Mouse (Mus musculus) urinary bladder, adult 2 months (tissue): ENCODE results near the gene Rell1. TPM values are rescaled to one million over a fixed set of nuclear protein-coding genes. Genes with fewer than 3 reads are reported as not detected.
"Not testable (repeated sequence)": the region's sequence is repeated elsewhere in the genome, so short reads cannot be mapped to it uniquely, and the experiment has no call there.

Source experiments
- DNase-seq: peaks from one replicate; pipeline ENCODE4 v3.0.0; 2022; ENCODE audit warnings: low spot score
- polyA plus RNA-seq: library from polyadenylated mRNA; depleted of rRNA; stranded (reverse); fragments of >200 nt; gene quantifications from 2 replicates; pipeline ENCODE4 v1.2.3, GENCODE M21; 2012; rRNA removed

Rell1 gene
- polyA plus RNA-seq, 1 experiment: 21.4 TPM

DNA sequence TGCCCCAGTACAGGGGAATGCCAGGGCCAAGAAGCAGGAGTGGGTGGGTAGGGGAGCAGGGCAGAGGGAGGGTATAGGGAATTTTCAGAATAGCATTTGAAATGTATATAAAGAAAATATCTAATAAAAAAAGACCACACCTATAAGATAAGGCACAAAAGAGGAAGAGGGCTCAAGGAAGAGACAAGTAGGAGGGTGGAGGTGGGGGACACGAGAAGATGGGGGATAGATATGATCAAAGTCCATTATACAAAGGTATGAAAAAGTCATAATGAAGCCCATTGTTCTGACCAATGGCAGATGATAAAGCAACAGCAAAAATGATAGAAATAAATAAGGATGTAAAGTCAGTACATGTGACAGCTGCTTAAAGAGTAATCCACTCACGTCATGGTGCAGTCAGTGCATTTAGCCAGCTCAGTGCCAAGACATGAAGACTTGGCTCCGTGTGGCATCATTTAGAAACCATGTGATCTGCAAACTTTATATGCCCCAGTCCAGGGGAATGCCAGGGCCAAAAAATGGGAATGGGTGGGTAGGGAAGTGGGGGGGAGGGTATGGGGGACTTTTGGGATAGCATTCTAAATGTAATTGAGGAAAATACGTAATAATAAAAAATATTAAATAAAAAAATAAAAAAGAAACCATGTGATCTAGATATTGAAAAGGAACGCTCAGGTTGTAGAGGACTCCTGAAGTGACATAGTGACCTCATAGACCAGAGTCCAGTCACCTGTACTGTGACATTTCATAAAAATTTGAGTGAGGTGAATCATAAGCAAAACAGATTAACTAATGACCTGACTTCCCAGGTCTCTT is 71.5 kb downstream of the Rell1 start:
- DNase-seq: not testable (repeated sequence)

DNA sequence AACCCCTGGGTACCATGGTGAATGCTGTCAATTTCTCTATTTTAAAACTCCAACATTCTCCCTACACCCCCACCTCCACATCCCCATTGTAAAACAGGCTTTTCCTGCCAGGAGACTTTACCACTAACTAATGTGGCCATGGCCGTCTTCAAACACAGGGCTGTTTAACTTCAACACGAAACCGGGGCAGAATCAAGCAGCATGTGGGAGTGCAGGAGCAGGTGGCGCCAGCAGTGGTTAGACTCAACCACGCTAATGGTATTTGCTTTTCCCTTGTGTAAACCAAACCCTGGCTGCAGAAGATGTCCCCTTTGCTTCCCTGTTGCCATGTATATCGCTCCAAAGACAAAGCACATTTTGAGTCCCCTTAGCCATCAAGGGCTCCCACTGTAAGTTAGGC is 76.8 kb downstream of the Rell1 start:
- no peak for DNase-seq

- DNase-seq: no peak
These were observed 77.5 kb downstream of the Rell1 start for GRCm38 (mm10) chr5:63891241-63891640.

DNA sequence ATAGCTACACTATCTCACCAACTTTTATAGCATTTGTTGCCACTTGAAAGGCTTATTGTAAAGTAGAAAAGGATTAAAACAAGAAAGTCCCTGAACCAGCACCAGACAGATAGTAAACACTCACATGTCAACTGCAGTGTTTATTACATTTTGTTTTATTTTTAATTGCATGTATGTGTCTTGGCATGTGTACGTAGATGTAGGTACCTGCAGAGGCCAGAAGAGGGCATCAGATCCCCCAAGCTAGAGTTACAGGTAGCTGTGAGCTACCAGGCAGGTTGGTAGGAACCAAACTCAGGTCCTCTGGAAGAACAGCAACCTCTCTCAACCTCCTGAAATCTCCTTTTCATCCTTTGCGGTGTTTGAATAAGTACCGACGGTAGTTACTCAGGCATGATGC is 81.6 kb downstream of the Rell1 start:
- DNase-seq: no peak

- no peak for DNase-seq
These were observed 82.0 kb downstream of the Rell1 start for GRCm38 (mm10) chr5:63886709-63887108.

DNA sequence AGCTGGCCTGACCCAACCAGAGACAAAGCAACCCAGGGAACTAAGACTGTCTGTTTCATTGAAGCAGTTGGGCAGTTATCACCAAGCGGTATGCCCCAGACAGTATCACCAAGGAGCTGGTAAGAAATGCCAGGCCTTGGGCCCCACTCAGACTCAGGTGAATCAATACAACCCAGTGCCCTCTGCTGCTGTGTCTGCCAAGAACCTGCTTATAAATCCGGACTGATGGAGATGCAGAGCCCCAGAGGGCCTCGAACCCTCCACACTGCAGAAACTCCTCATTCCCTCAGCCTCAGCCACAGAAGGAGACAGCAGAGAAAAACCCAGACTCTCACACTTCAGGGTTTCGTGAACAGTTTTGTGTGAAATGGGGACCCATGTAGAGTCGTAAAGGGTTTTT is 82.4 kb downstream of the Rell1 start:
- no peak for DNase-seq

DNA sequence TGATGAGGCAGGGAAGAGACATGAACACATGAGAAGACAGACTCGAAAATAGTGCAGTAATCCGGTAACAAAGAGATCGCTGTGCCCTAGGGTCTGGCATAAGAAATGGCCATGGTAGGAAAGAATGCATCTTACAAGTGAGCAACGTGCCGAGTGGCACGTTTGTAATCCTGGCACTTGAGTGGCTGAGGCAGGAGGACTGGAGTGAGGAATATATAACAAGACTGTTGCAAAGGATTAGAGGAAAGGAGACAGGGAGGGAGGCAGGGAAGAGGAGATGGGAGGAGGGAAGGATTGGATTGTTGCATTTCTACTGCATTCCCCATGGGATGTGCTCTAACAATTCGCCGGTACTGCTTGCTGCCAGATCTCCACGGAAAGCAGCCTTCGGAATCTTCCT is 89.7 kb downstream of the Rell1 start:
- no peak for DNase-seq

GRCm38 (mm10) chr5:63876081-63876480 is 92.6 kb downstream of the Rell1 start:
- DNase-seq: no peak

DNA sequence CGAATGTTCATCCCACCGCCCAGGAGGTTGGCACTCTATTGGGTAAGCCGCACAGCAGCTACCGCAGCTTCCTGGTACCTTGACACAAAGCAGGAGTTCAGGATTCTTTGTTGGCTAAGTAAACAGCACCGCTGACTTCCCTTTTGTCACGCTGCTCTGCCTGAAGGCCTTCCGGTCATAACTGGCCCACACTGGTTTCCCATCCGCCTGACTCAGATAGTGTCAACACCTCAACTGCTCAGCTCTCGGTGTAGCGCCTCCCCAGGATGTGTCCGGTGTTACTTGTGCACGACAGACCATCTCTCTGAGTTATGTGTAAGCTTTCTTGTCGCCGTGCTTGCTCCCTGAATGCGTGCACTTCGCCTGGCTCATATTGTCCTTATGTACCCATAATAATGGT is 93.8 kb downstream of the Rell1 start:
- DNase-seq: no peak

- DNase-seq: no peak
These were observed 96.3 kb downstream of the Rell1 start for GRCm38 (mm10) chr5:63872176-63872932.

DNA sequence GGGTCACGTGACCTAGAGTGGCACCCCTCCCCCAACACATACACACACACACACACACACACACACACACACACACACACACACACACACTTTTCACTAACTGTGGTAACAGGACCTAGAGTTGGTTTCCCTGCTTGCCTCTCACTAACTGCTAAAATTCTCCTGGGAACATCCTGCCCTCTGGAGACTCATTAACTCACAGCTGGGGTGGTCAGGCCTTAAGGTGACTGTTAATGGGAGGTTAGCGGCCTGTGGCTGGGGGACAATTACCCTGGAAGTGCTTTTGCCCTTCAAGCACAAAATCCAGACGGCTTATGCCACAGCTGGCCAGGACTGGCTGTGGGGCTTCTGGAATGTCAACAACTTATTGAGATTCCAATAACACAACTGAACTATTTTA is 101.3 kb downstream of the Rell1 start:
- no peak for DNase-seq

- no peak for DNase-seq
These were observed 109.8 kb downstream of the Rell1 start for GRCm38 (mm10) chr5:63858901-63859300.

Other genes with a start within 250 kb of the Rell1 start
- gene 0610040J01Rik, start 156.5 kb downstream of the Rell1 start, polyA plus RNA-seq: 16.1 and 17.0 TPM in 2 replicates
- gene Pgm2, start 124.1 kb upstream of the Rell1 start, polyA plus RNA-seq: 33.6 and 35.8 TPM in 2 replicates
- gene Tbc1d1, start 187.4 kb upstream of the Rell1 start, polyA plus RNA-seq: 41.2 and 42.3 TPM in 2 replicates